Mouse (Mus musculus) limb, embryonic 13.5 days (tissue): ENCODE data around the gene Cds2. TPM values are rescaled to one million over a fixed set of nuclear protein-coding genes. Genes with fewer than 3 reads are reported as not detected.

Experiments used
- ATAC-seq: fragments of 200-750 bp; cut with Nextera tagmentation; 2 replicates; pipeline ENCODE4 v1.8.0; 2017; ENCODE audit warnings: low read depth, moderate number of reproducible peaks, moderate TSS enrichment; ENCODE audit not compliant: low FRiP score
- H3K27ac ChIP-seq: fragments of 300-500 bp; sonication (generic); 2 replicates; pipeline ENCODE4 v1.5.1; 2015; ENCODE audit warnings: inconsistent platforms, mild to moderate bottlenecking, moderate library complexity
- H3K27me3 ChIP-seq: fragments of 300-500 bp; sonication (generic); 2 replicates; pipeline ENCODE4 v1.6.1; 2015; ENCODE audit warnings: mild to moderate bottlenecking, inconsistent platforms
- H3K36me3 ChIP-seq: fragments of 300-500 bp; sonication (generic); 2 replicates; pipeline ENCODE4 v1.6.1; 2015; ENCODE audit warnings: inconsistent platforms, mild to moderate bottlenecking, moderate library complexity
- H3K4me1 ChIP-seq: fragments of 300-500 bp; sonication (generic); 2 replicates; pipeline ENCODE4 v1.6.1; 2015; ENCODE audit warnings: inconsistent platforms
- H3K4me2 ChIP-seq: fragments of 300-500 bp; sonication (generic); replicated peaks from 2 replicates; pipeline ENCODE4 v1.6.1; 2015; ENCODE audit warnings: inconsistent platforms, mild to moderate bottlenecking, moderate library complexity
- H3K4me3 ChIP-seq: fragments of 300-500 bp; sonication (generic); 2 replicates; pipeline ENCODE4 v1.5.1; 2015; ENCODE audit warnings: moderate library complexity, mild to moderate bottlenecking, inconsistent platforms
- H3K9ac ChIP-seq: fragments of 300-500 bp; sonication (generic); 2 replicates; pipeline ENCODE4 v1.6.1; 2015; ENCODE audit warnings: mild to moderate bottlenecking, inconsistent platforms
- H3K9me3 ChIP-seq: fragments of 300-500 bp; sonication (generic); 2 replicates; pipeline ENCODE4 v1.6.1; 2016; ENCODE audit warnings: inconsistent platforms
- WGBS: fragments of 180-500 bp; shearing (Covaris S2); methylation state at CpG from one replicate; pipeline ENCODE4 v1.1.7; 2015; 5-methylcytosine and 5-hydroxymethylcytosine counted together
- polyA plus RNA-seq: library from polyadenylated mRNA; unstranded; fragments of >200 nt; fragmentation: Nextera tagmentation; extraction: Ambion mirVana; gene quantifications from 2 replicates; pipeline ENCODE4 v1.2.1, GENCODE M21; 2015

Gene Cds2
- polyA plus RNA-seq, 1 experiment from 2014 or later = 25.4 TPM

- no peak overlapping the region for H3K4me2 ChIP-seq
- no peak overlapping the region for H3K27ac ChIP-seq
- H3K9me3 ChIP-seq = no peaks in the 10 kb centered on the region
- H3K36me3 ChIP-seq = no peaks in the 10 kb centered on the region
- 61% methylated on average over 6 of the region's 6 CpGs for WGBS
- H3K4me1 ChIP-seq = no peaks in the 10 kb centered on the region
- H3K27me3 ChIP-seq = no peaks in the 10 kb centered on the region
- H3K9ac ChIP-seq = no peak overlapping the region
- no peak for ATAC-seq
- no peak overlapping the region for H3K4me3 ChIP-seq
Observed at GRCm38 (mm10) chr2:132272694-132273389, 9.9 kb downstream of the Cds2 start.

DNA sequence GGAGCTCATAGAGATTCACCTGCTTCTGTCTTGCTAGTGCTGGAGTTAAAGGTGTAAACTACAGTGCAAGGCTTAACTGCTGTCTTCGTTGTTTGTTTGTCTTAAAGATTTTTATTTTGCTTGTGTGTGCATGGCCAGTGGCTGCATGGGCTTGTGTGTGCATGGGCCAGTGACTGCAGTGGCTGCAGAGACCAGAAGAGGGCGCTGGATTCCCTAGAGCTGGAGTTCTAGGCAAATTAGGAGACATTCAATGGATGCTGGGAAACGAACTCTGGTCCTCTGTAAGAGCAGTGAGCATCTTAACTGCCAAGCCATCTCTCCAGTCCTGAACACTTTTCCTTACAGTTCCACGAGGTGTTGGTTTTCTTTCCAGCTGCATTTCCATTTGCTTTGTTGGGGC, 12.6 kb downstream of the Cds2 start:
- H3K9me3 ChIP-seq = no peaks in the 10 kb centered on the region
- H3K4me1 ChIP-seq = no peaks in the 10 kb centered on the region
- H3K4me2 ChIP-seq = no peak overlapping the region
- no peaks in the 10 kb centered on the region for H3K27me3 ChIP-seq
- 71% methylated on average over 4 of the region's 4 CpGs for WGBS
- no peak for ATAC-seq
- H3K4me3 ChIP-seq = no peak overlapping the region
- H3K27ac ChIP-seq = no peak overlapping the region
- H3K9ac ChIP-seq = no peak overlapping the region
- H3K36me3 ChIP-seq = peaks cover 7% of the 10 kb centered on the region; the same call in 1 of the 2 replicates

DNA sequence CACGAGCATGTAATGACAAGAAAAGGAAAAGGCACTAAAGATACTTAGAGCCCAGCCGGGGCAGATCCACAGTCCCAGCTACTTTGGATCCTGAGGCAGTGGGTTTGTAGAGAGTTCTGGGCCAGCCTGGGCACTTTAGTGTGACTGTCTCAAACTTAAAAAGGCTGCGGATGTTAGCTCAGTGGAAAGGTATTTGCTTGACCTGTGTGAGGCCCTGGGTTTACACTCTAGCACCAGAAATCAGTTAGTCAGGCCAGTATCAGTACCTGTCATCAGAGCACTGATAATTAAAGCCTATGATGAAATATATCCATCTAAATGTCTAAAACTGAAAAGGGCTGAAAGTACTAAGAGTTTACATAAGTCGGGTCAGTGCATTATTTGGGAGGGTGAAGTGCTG, 13.3 kb downstream of the Cds2 start:
- H3K9me3 ChIP-seq = no peaks in the 10 kb centered on the region
- no peak overlapping the region for H3K9ac ChIP-seq
- peaks cover 12% of the 10 kb centered on the region for H3K36me3 ChIP-seq
- H3K27ac ChIP-seq = no peak overlapping the region
- no peak overlapping the region for H3K4me2 ChIP-seq
- WGBS = 81% methylated on average over 4 of the region's 4 CpGs
- H3K4me3 ChIP-seq = no peak overlapping the region
- no peaks in the 10 kb centered on the region for H3K4me1 ChIP-seq
- ATAC-seq = no peak
- no peaks in the 10 kb centered on the region for H3K27me3 ChIP-seq

DNA sequence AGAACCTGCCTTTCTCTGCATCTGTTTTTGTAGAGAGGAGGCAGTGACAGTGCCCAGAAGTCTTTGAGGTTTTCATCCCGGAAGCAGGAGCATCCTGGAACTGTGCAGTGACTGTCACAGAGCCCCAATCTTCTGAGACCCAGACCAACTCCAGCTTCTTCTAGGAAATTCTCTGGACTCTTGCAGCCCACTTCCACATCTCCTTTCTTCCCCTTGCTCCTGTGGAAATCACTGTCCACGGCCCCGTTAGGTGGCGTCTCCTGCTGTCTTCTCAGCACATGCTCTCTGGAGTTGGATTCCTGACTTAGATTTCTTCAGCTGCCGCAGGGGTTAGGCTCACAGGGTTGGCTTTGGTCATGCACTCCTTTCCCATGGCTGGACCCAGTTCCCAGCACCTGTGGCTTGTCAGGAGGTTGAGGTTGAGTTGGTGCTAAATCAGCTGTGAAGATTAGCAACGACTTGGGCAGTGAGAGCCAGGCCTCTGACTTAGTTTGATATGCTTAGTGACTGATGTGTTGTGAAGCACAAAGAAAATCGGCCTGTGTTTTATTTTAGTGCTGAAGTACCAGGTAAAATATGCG, 15.4 kb downstream of the Cds2 start:
- H3K27ac ChIP-seq = no peak overlapping the region
- WGBS = 76% methylated on average over 8 of the region's 8 CpGs
- peaks cover 12% of the 10 kb centered on the region for H3K36me3 ChIP-seq
- ATAC-seq = no peak
- no peak overlapping the region for H3K9ac ChIP-seq
- H3K27me3 ChIP-seq = no peaks in the 10 kb centered on the region
- no peak overlapping the region for H3K4me2 ChIP-seq
- H3K4me3 ChIP-seq = no peak overlapping the region
- H3K4me1 ChIP-seq = peaks cover 19% of the 10 kb centered on the region
- no peaks in the 10 kb centered on the region for H3K9me3 ChIP-seq

GRCm38 (mm10) chr2:132279336-132279882, 16.5 kb downstream of the Cds2 start:
- peaks cover 29% of the 10 kb centered on the region for H3K4me1 ChIP-seq
- H3K9me3 ChIP-seq = no peaks in the 10 kb centered on the region
- 76% methylated on average over 3 of the region's 3 CpGs for WGBS
- H3K4me3 ChIP-seq = no peak overlapping the region
- no peak overlapping the region for H3K9ac ChIP-seq
- H3K36me3 ChIP-seq = peaks cover 12% of the 10 kb centered on the region
- no peak overlapping the region for H3K4me2 ChIP-seq
- no peak for ATAC-seq
- no peaks in the 10 kb centered on the region for H3K27me3 ChIP-seq
- H3K27ac ChIP-seq = no peak overlapping the region

DNA sequence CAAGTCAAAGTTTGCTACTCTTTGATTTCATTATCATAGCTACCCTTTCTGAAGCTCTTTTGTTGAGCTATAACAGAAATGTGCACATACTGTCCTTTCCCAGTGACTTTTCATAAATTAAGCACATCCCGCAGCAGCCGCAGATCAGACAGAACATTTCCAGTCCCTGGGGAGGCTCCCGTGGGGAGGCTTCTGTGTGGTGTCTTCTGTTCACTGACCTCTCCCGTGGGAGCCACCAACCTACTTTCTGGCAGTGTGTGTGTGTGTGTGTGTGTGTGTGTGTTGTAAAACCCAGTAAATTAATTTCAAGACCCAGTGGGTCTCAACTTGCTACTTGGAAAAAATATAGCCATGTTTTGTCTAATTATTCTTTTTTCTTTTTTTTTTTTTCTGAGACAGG, 17.0 kb downstream of the Cds2 start:
- H3K4me3 ChIP-seq = no peak overlapping the region
- no peak overlapping the region for H3K27ac ChIP-seq
- H3K27me3 ChIP-seq = no peaks in the 10 kb centered on the region
- H3K4me1 ChIP-seq = peaks cover 29% of the 10 kb centered on the region
- H3K4me2 ChIP-seq = no peak overlapping the region
- H3K9me3 ChIP-seq = no peaks in the 10 kb centered on the region
- ATAC-seq = no peak
- H3K9ac ChIP-seq = no peak overlapping the region
- 87% methylated on average over 4 of the region's 4 CpGs for WGBS
- peaks cover 12% of the 10 kb centered on the region for H3K36me3 ChIP-seq

DNA sequence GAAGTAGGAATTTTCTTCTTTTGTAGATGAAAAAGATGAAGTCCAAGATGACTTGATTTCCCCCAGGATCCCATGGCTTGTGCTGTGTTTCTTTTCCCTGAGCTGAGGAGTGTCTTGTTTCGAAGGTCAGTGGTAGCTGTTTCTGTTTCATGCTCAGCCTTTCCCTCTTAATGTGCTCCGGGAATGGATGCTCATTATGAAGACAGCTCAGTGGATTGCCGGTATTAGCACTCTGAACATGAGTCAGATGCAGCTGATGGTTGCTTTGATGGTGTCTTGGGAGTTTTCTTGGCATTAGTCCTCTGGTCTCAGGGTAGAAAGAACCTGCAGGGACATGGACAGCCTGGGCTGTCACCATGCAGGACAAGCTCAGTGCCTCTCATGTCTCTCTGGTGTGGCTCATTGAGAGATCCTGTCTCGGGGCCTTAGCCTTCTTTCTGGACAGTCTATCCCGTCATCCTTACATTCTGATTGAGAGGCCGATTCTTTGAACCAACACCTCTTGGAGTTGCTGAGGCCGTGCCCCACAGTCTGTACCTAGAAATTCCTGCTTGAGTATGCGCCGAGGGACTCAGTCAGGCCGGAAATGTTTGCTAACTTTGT, 17.7 kb downstream of the Cds2 start:
- H3K27me3 ChIP-seq = no peaks in the 10 kb centered on the region
- H3K4me1 ChIP-seq = peaks cover 29% of the 10 kb centered on the region
- no peak overlapping the region for H3K27ac ChIP-seq
- no peaks in the 10 kb centered on the region for H3K9me3 ChIP-seq
- no peak overlapping the region for H3K4me3 ChIP-seq
- peaks cover 12% of the 10 kb centered on the region for H3K36me3 ChIP-seq
- no peak overlapping the region for H3K4me2 ChIP-seq
- 92% methylated on average over 10 of the region's 10 CpGs for WGBS
- ATAC-seq = no peak
- no peak overlapping the region for H3K9ac ChIP-seq

DNA sequence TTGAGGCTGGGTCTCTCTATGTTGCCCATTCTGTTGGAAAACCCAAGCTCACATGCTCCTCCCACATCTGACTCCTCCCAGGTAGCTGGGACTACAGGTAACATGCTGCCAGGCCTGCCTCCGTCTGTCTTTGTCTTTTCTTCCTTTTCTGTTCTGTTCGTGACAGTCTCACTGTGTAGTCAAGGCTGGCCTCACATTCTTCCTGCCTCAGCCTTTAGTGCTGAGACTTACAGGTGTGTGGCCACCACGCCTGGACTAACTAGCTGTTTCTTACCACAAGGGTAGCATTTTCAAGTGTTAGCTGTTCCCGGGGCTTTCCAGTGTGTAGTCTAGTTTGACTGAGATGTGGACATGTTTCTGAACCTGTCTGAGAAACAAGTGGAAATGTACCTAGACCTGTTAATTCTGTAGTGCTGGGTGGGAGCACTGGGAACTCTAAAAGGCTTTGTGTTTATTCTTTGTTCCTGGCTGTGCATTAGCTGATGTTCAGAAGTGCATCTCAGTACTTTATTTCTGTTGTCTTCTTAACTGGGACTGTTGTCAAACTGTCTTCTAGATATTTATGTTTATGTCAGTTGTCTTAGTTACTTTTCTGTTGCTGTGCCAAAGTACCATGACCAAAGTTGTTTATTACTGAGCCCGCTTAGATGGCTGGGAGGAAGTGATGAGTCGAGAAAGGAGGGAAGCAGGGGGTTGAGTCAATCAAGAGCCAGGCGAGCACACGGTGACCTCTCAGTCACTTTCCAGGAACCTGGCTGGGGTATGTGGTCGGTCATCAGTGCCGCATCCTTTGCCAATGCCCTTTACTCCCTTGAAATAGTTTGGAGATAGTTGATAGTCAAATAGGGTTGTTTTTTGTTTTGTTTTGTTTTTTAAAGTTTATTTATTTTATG, 18.9 kb downstream of the Cds2 start:
- no peak overlapping the region for H3K4me3 ChIP-seq
- H3K4me2 ChIP-seq = no peak overlapping the region
- peaks cover 33% of the 10 kb centered on the region for H3K4me1 ChIP-seq
- no peak overlapping the region for H3K9ac ChIP-seq
- H3K36me3 ChIP-seq = peaks cover 12% of the 10 kb centered on the region
- H3K27ac ChIP-seq = no peak overlapping the region
- ATAC-seq = no peak
- H3K9me3 ChIP-seq = no peaks in the 10 kb centered on the region
- WGBS = 68% methylated on average over 10 of the region's 10 CpGs
- no peaks in the 10 kb centered on the region for H3K27me3 ChIP-seq

- WGBS = 34% methylated on average over 12 of the region's 12 CpGs
- Histone ChIP-seq H3K4me3 (no peak overlapping the region), H3K27ac (peak overlapping the region; percentile 73), H3K9ac (peak overlapping the region; percentile 54; the same call in 1 of the 2 replicates), H3K36me3 (peaks cover 12% of the 10 kb centered on the region), H3K4me1 (peaks cover 33% of the 10 kb centered on the region), H3K27me3 (no peaks in the 10 kb centered on the region), H3K4me2 (peak overlapping the region; percentile 16; the same call in 1 of the 2 replicates), H3K9me3 (no peaks in the 10 kb centered on the region)
- ATAC-seq = peak; percentile 32; the same call in 1 of the 2 replicates
Observed at GRCm38 (mm10) chr2:132282453-132283174, 19.7 kb downstream of the Cds2 start.

- ATAC-seq = no peak
- Histone ChIP-seq H3K4me3 (no peak overlapping the region), H3K4me1 (peaks cover 33% of the 10 kb centered on the region), H3K9ac (peak overlapping the region; percentile 54; the same call in 1 of the 2 replicates), H3K27ac (peak overlapping the region; percentile 73; the same call in 1 of the 2 replicates), H3K4me2 (no peak overlapping the region), H3K9me3 (no peaks in the 10 kb centered on the region), H3K36me3 (peaks cover 8% of the 10 kb centered on the region), H3K27me3 (no peaks in the 10 kb centered on the region)
- WGBS = 67% methylated on average over 15 of the region's 15 CpGs
Observed at GRCm38 (mm10) chr2:132283236-132284070, 20.5 kb downstream of the Cds2 start.
